Mouse (Mus musculus) layer of hippocampus, postnatal 14 days (tissue): Measurements from ENCODE around the gene Trappc2. TPM values are rescaled to one million over a fixed set of nuclear protein-coding genes. Genes with fewer than 3 reads are reported as not detected.

Source experiments
- total RNA-seq, 2 experiments: library from RNA; stranded (reverse); gene quantifications; 2 replicates each; pipeline ENCODE4 v1.2.3; 2021

Trappc2 gene
- total RNA-seq, 2 experiments from 2014 or later: 49.3 to 56.3 TPM

Other genes starting within 250 kb of the Trappc2 start
- 100 to 1,000 TPM; 867 to 894 TPM for gene Gpm6b, start 201.7 kb upstream of the Trappc2 start, total RNA-seq
- gene Ofd1, start 130 bp downstream of the Trappc2 start, total RNA-seq: 1 to 10 TPM; 5.3 to 5.7 TPM
- gene Rab9, start 39.3 kb downstream of the Trappc2 start, total RNA-seq: 10 to 100 TPM; 33.5 to 35.2 TPM
- 1 to 10 TPM; 2.0 to 2.1 TPM for gene Tceanc, start 78.0 kb downstream of the Trappc2 start, total RNA-seq
- gene Egfl6, start 145.1 kb downstream of the Trappc2 start, total RNA-seq: 1 to 10 TPM; 4.5 to 5.1 TPM